Mouse (Mus musculus) olfactory bulb, adult 2 months (tissue): ENCODE results near the gene Slc22a2. TPM values are rescaled to one million over a fixed set of nuclear protein-coding genes. Genes with fewer than 3 reads are reported as not detected.
"Not testable (repeated sequence)": the region's sequence is repeated elsewhere in the genome, so short reads cannot be mapped to it uniquely, and the experiment has no call there.

Experiments
- H3K27ac ChIP-seq: fragments of 200-500 bp; 2 replicates; pipeline ENCODE4 v1.5.1; 2012; ENCODE audit warnings: low read depth, low read length; ENCODE audit not compliant: insufficient read depth
- H3K4me1 ChIP-seq: fragments of 200-500 bp; 2 replicates; pipeline ENCODE4 v1.6.1; 2012; ENCODE audit warnings: low read length; ENCODE audit not compliant: control insufficient read depth, insufficient read depth
- H3K4me3 ChIP-seq: fragments of 200-500 bp; 2 replicates; pipeline ENCODE4 v1.5.1; 2012; ENCODE audit warnings: mild to moderate bottlenecking, low read depth, low read length, moderate library complexity; ENCODE audit not compliant: insufficient read depth
- CTCF ChIP-seq: fragments of 200-500 bp; IDR thresholded peaks from 2 replicates; pipeline ENCODE4 v1.5.1; 2012; ENCODE audit warnings: low read depth, mild to moderate bottlenecking, low read length, moderate library complexity; ENCODE audit not compliant: insufficient read depth
- POLR2A ChIP-seq: fragments of 200-500 bp; IDR thresholded peaks from 2 replicates; pipeline ENCODE4 v1.6.1; 2012; ENCODE audit warnings: mild to moderate bottlenecking, low read depth, low read length, moderate library complexity; ENCODE audit not compliant: insufficient read depth
- WGBS: fragments of 180-500 bp; shearing (Covaris S2); methylation state at CpG from one replicate; pipeline ENCODE4 v1.1.7; 2018; 5-methylcytosine and 5-hydroxymethylcytosine counted together
- polyA plus RNA-seq: library from polyadenylated mRNA; stranded (reverse); fragments of >200 nt; gene quantifications from 2 replicates; pipeline ENCODE4 v1.2.4, GENCODE M21; 2012; ENCODE audit warnings: low replicate concordance; ENCODE audit not compliant: missing spikeins, insufficient read depth, insufficient read length

Gene Slc22a2
- not detected in 2 replicates for polyA plus RNA-seq

DNA sequence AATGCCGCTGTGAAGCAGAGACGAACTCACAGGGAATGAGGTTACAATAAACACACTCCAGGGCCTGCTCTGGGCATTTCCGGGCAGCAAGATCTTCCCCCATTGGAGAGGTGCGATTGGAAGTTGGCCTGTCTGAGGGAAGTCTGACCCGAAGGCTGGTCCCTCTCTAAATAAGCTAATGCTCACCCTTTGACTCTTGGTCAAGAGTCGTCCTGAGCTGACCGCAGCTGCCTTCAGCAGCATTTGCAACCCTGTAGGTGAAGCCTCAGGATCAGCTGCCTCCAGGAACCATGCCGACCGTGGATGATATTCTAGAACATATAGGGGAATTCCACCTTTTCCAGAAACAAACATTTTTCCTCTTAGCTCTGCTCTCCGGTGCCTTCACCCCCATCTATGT lies at the start of gene Slc22a2:
Slc22a2 (plus strand) TSS at position 142 of the 400 bp plus-strand sequence.
- H3K27ac ChIP-seq = no peak within 1 kb of the TSS
- no peak within 1 kb of the TSS for H3K4me3 ChIP-seq
- peaks cover 4% of the 10 kb centered on the region for H3K4me1 ChIP-seq
- WGBS = 83% methylated on average over 10 of the region's 10 CpGs
- TF ChIP-seq POLR2A (no peak), CTCF (no peak)

GRCm38 (mm10) chr17:12534353-12535145 lies 49.4 kb upstream of the Slc22a2 start:
- H3K4me1 ChIP-seq = no peaks in the 10 kb centered on the region; the same call in 1 of the 2 replicates
- no peak overlapping the region for H3K4me3 ChIP-seq
- TF ChIP-seq POLR2A (no peak), CTCF (peak; percentile 34; the same call in 1 of the 2 replicates)
- 67% methylated on average over 13 of the region's 13 CpGs for WGBS
- H3K27ac ChIP-seq = no peak overlapping the region

- WGBS = 77% methylated on average over 4 of the region's 4 CpGs
- Histone ChIP-seq H3K4me3 (no peak overlapping the region), H3K4me1 (no peaks in the 10 kb centered on the region), H3K27ac (no peak overlapping the region)
- TF ChIP-seq CTCF (no peak), POLR2A (no peak)
Measured at GRCm38 (mm10) chr17:12562215-12562614, 21.7 kb upstream of the Slc22a2 start.

GRCm38 (mm10) chr17:12564481-12565000 lies 19.4 kb upstream of the Slc22a2 start:
- H3K4me1 ChIP-seq, H3K27ac ChIP-seq, H3K4me3 ChIP-seq: not testable (repeated sequence)
- 91% methylated on average over 6 of the region's 6 CpGs for WGBS

GRCm38 (mm10) chr17:12565443-12565842 lies 18.5 kb upstream of the Slc22a2 start:
- H3K4me3 ChIP-seq = no peak overlapping the region
- WGBS = 94% methylated on average over 6 of the region's 6 CpGs
- no peaks in the 10 kb centered on the region for H3K4me1 ChIP-seq
- H3K27ac ChIP-seq = no peak overlapping the region
- TF ChIP-seq CTCF (no peak), POLR2A (no peak)

GRCm38 (mm10) chr17:12571316-12571715 lies 12.6 kb upstream of the Slc22a2 start:
- TF ChIP-seq POLR2A (no peak), CTCF (no peak)
- 77% methylated on average over 6 of the region's 6 CpGs for WGBS
- Histone ChIP-seq H3K27ac (no peak overlapping the region), H3K4me1 (no peaks in the 10 kb centered on the region), H3K4me3 (no peak overlapping the region)

- WGBS = 77% methylated on average over 9 of the region's 9 CpGs
- Histone ChIP-seq H3K27ac (no peak overlapping the region), H3K4me3 (no peak overlapping the region), H3K4me1 (no peaks in the 10 kb centered on the region)
- TF ChIP-seq POLR2A (no peak), CTCF (no peak)
Measured at GRCm38 (mm10) chr17:12571924-12572463, 11.9 kb upstream of the Slc22a2 start.

DNA sequence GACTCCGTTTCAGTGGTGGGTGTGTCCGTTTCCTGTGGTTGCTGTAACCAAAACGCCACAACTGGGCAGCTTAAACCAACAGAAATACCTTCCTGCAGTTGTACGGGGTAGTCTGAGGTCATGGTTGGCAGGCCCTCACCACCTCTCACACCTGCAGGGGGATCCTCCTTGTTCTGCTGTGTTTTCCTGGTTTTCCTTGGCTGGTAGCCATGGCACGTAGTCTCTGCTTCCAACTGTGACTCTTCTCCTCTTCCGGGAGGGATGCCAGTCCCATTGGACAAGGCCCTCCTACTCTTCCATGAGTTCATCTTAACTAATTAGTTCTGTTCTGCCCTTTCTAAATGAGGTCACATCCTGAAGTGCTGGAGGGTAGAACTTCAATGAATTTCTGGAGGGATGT lies 8.5 kb upstream of the Slc22a2 start:
- no peaks in the 10 kb centered on the region for H3K4me1 ChIP-seq
- WGBS = 72% methylated on average over 6 of the region's 6 CpGs
- no peak overlapping the region for H3K4me3 ChIP-seq
- TF ChIP-seq CTCF = no peak
- no peak for TF ChIP-seq POLR2A
- no peak overlapping the region for H3K27ac ChIP-seq

GRCm38 (mm10) chr17:12577096-12577495 lies 6.8 kb upstream of the Slc22a2 start:
- TF ChIP-seq POLR2A (no peak), CTCF (no peak)
- H3K27ac ChIP-seq = no peak overlapping the region
- 96% methylated on average over 7 of the region's 7 CpGs for WGBS
- H3K4me3 ChIP-seq = no peak overlapping the region
- no peaks in the 10 kb centered on the region for H3K4me1 ChIP-seq
